Mouse (Mus musculus) regulatory T cell (primary cell): ENCODE data around the gene Gpbar1.

ENCODE experiments used
- in situ Hi-C: fragments of 300-600 bp; cut with MboI, MseI; formaldehyde crosslinking; loops from one replicate; pipeline ENCODE4 v1.15.1; 2025; ENCODE audit warnings: high pct_unique_total_duplicates

The Gpbar1 gene

DNA sequence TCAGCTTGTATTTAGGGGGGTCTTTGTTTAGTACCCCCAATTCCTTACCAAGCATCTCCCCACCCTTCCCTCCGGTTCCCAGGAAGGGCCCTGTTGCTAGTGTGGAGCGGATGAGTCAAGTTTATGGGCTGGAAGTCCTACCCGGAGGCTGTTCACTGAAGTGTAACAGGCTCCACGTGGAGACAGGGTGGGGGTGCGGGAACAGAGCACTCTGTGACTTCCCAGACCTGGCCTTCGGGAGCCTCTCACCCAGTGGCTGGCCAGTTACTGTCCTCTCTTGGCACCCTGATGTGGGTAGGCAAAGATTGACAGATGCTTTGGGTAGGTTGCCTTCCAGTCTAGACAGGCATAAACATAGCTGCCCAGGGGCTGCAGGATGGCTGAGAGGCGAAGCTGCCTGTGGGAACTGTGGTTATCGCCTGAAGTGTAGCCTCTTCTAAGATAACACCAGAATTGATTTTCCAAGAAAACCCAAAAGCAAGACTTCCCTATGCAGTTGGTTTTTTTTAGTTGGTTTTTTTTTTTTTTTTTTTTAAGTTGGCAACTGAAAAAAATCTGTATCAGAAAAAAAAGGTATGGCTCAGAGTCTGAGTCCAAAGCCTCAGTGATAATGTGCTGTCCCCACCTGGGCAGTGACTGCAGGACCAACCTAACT lies 340 bp upstream of the Gpbar1 start:
- in situ Hi-C loops: loop anchor here (25.0 kb wide), 1 partner anchor 934 kb away; the partner anchor contains the start of genes Glb1l, Stk16 and Tuba4a

DNA sequence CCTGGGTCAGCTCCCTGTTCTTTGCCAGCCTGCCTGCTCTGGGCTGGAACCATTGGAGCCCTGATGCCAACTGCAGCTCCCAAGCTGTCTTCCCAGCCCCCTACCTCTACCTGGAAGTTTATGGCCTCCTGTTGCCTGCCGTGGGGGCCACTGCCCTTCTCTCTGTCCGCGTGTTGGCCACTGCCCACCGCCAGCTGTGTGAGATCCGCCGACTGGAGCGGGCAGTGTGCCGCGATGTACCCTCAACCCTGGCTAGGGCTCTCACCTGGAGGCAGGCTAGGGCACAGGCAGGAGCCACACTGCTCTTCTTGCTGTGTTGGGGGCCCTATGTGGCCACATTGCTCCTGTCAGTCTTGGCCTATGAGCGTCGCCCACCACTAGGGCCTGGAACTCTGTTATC lies 638 bp downstream of the Gpbar1 start:
- in situ Hi-C loops: loop anchor here (25.0 kb wide), 1 partner anchor 933 kb away; the partner anchor contains the start of genes Glb1l, Stk16 and Tuba4a

DNA sequence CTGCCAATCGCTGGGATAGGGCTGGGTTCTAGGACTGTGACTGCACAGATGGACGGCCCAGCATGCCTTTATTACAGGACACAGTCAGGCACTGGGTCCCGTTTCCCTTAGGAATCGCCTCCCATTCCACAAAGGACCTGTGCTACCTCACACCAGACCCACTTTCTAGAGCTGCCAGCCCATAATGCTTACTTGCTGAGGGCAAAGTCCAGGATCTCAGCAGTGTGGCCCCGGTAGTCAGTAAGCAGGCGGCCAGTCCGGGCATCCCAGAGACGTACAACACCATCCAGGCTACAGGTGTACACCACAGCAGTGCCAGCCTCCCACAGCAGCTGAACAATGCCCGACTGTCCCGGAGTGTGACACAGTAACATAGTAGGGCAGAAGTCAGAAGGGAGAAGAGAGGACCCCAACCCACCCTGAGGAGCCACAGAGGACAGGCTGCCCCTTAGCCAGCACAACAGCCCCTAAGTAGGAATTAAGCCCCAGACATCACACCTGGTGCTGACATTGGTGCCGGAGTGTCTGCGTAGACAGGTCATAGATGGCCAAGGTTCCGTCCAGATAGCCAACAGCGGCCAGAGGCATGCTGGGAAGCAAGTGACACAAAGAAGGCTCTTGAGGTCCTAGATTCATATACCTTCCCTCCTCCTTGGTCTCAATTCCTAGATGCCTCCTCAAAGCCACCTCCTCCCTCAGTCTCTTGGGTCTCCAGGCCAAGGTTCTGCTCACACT lies 2.4 kb downstream of the Gpbar1 start:
- in situ Hi-C loops: loop anchor here (25.0 kb wide), 1 partner anchor 932 kb away; the partner anchor contains the start of genes Glb1l, Stk16 and Tuba4a

DNA sequence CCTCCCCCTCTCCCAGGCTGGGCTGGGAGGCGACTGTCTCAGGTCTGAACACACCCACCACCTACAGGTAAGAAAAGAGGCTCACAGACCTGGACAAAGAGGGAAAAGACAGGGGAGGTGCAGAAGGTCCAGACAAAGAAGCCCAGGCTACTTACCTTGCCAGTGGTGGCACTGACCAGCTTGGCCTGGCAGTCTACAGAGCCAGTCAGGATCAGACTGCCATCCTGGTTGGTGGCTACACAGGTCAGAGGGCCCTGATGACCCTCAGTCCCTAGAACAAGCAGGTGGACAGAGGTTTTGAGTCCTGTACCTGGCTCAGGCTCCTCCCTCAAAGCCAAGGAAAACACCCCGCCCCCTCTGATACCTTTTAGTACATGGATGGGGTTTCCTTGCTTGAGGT lies 3.0 kb downstream of the Gpbar1 start:
- in situ Hi-C loops: loop anchor here (25.0 kb wide), 1 partner anchor 931 kb away; the partner anchor contains the start of genes Glb1l, Stk16 and Tuba4a

DNA sequence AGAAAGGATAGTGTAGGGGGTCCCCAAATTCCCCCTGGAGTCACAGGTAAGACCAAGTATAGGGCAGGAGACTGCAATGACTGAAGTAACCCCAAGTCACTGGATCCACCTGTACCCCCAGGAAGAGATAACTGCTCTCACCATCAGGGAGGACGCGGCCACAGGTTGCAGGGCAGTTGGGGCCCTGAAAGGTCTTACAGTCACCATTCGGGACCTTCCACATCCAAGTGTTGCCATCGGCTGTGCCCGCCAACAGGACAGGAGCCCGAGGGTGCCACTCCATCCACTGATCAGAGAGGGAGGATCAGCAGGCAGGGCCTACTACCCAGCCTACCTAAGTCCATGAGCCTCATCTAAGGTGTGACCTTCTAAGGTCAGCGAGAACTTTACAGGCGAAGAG lies 3.5 kb downstream of the Gpbar1 start:
- in situ Hi-C loops: loop anchor here (25.0 kb wide), 1 partner anchor 930 kb away; the partner anchor contains the start of genes Glb1l, Stk16 and Tuba4a

DNA sequence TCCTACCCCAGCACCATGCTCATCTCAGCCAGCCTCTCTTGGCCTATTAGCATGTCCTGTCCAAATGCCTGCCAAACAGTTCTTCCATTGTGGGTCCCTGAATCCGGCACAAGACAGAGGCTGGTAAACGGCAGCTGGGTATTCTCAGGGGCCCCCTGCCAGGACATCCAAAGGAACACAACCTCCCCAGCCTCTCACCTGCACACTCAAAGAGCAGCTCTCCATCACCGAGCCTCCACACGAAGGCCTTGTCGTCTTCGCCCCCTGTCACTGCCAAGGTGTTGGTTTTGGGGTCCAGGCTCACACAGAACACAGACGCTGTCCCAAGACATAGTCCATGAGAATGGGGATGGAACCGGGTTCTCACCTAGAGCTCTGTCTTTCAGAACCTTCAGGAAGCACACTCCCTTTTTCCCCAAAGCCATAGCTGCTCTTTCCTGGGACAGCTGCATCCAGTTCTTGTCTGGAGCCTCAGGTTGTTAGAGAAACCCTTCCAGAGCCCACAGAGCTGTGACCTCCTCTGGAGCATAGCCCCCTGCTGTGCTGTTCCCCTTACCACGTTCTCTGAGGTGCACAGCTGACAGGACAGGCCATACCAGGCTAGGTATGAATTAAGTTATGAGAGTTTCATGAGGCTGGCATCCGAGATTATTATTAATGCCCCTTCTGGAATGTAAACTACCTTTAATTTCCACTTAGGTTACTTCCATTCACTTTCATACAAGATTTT lies 4.7 kb downstream of the Gpbar1 start:
- in situ Hi-C loops: loop anchor here (25.0 kb wide), 1 partner anchor 929 kb away; the partner anchor contains the start of genes Glb1l, Stk16 and Tuba4a

DNA sequence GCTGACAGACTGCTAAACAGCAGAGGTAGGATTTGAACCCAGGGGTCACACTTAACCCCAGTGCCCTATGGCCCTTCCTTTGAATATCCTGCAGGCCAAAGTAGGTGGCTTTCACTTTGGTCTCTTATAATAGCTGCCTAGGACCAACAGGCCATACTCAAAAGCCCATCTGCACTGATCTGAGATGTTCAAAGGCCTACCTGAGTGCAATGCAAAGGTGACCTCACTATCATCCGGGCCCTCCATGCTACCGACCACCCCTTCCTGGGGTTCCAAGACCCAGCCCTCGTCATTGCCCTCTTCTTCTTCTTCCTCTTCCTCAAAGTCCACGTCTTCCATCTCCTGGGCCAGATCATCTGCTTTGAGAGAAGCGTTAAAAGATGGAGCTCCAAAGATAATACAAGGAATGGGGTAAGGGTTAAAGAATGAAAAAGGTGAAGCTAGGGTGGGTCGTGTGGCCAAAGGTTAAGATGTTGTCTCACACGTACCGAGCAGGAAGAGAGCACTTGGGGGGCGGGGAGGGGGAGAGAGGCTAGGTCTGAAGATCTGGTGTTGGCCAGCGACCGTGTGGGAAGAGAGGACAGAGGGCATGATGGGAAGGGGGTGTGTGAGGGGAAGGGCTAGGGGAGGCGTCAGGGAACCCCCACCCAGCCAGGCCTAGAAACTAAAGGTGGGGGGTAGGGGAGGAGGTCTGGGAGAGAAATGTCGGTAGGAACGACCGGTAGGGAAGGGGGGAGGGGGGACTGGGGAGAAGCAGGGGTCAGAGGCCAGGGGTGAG lies 5.5 kb downstream of the Gpbar1 start:
- in situ Hi-C loops: loop anchor here (25.0 kb wide), 1 partner anchor 928 kb away; the partner anchor contains the start of genes Glb1l, Stk16 and Tuba4a

DNA sequence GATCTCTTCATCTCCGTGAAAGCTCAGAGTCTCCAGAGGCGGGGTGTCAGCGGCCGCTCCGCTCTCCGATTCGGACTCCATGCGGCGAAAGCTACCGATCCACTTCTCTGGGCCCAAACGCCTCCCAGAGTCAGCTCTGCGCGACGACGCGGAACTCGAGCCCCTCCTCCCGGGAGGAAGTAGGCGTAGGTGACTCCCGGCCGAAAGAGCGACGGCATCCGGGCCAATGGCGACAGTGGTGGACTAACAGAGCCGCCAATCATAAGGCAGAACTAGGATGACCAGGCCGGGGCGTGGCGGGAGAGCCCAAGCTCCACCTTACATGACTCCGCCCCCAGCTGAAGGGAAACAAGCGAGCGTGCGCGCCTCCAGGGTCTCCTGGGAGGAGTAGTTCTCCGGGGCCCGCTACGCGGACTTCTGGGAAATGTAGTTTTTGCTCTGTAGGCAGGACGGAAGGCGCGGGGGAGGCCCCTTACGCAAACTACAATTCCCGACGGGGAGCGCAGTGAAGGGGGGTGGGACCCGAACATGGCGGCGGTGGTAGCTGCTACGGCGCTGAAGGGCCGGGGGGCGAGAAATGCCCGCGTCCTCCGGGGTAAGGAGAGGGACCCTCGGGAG lies 6.3 kb downstream of the Gpbar1 start, which contains the start of the genes Aamp and Pnkd:
TSS of gene Aamp (minus strand) at position 196 of the 618 bp plus-strand sequence.
TSS of gene Pnkd (plus strand) at position 388 of the 618 bp plus-strand sequence.
- in situ Hi-C loops: loop anchor here (25.0 kb wide), 1 partner anchor 928 kb away; the partner anchor contains the start of genes Glb1l, Stk16 and Tuba4a

DNA sequence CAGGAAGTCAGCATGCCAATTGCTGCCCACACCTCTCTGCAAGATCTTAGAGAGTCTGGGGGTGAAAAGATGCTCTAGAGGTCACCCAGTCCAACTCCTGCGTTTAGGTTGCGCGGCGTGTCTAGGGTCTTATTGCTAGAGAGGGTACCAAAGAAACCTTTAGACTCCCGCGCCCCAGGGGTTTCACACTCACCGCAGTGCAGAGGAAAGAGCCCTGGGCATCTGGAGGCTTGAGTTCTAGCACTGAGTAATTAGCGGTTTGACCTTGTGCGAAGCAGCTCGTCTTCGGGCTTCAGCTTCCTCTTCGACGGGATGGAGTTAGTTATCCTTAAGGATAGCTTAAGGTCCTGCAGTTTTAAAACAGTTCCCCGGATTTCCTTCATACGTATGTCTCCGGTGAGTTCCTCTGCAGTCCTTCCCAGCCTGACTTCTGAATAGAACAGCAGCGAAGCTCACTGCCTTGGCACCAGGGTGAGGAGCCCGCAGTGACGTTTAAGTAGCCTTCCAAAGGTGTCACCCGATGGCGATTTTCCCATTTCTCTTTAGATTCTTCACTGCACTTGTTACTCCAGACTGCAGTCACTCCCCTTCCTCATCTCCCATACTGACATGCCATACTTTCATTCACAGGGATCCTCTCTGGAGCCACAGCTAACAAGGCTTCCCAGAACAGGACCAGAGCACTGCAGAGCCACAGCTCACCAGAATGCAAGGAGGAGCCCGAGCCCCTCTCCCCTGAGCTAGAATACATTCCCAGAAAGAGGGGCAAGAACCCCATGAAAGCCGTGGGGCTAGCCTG lies 7.1 kb downstream of the Gpbar1 start:
- in situ Hi-C loops: loop anchor here (25.0 kb wide), 1 partner anchor 927 kb away; the partner anchor contains the start of genes Glb1l, Stk16 and Tuba4a

DNA sequence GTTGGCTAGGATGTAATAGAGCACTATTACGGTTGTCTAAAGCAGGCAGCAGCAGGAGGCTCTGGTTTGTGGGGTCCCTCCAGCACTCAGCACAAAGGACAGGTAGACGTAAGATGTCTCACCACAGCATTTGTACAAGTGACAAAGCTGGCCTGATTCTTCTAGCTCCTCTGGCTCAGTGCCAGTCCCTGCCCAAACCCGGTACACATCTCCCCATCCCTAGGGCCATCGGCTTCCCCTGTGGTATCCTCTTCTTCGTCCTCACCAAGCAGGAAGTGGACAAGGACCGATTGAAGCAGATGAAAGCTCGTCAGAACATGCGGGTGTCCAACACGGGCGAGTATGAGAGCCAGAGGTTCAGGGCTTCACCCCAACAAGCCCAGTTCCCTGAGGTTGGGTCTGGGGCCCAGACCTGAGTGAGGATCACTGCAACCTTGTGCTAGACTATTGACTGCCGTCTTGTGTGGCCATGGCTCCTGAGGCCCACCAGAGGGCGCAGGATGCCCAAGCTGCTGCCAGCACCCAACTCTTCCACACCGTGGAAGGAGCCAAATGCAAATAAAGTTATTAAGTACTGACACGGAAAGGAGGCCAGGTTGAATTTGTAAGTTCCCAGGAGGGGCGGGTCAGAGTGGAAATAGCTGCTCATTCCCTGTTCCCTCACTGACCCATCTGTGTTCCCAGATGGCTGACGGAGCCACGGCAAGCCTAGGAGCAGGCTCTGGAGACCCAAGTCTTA lies 8.7 kb downstream of the Gpbar1 start:
- in situ Hi-C loops: loop anchor here (25.0 kb wide), 1 partner anchor 925 kb away; the partner anchor contains the start of genes Glb1l, Stk16 and Tuba4a

DNA sequence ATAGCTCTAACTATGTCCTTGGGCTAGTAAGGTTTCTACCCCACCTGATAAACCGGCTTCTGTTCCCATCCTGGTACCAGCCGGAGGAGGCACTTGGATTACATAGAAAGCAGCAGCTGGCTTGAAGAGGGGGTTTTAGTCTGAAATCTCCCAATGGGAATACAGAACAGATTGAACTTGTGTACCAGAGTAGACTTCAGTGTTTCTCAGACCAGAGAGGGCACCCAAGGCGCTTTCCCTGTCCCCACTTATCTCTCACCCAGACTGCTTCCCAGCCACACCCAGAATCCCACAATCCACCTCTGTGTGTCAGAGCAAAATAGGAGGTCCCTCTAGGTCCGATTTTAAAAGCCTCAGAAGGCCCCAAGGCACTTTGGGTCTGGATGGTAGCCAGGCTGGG lies 10.0 kb downstream of the Gpbar1 start:
- in situ Hi-C loops: loop anchor here (25.0 kb wide), 1 partner anchor 924 kb away; the partner anchor contains the start of genes Glb1l, Stk16 and Tuba4a

DNA sequence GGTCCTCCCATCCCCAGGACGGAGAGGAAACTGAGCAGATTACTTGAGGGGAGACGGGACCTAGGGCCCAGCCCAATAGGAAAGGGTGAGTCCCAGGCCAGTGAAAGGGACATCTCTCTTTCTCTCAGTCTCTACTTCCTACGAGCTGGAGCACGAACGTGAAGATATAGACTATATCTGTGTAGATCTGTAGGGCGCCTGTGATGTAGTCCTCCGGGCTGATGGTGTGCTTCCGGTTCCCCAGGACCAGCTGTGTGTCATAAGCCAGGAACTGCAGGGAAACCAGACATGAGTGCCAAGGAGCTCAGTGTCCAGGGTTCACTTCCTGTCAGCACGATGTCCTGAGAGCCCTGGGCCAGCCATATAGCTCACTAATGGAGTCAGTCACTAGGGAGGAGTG lies 10.9 kb downstream of the Gpbar1 start:
- in situ Hi-C loops: loop anchor here (25.0 kb wide), 1 partner anchor 923 kb away; the partner anchor contains the start of genes Glb1l, Stk16 and Tuba4a

DNA sequence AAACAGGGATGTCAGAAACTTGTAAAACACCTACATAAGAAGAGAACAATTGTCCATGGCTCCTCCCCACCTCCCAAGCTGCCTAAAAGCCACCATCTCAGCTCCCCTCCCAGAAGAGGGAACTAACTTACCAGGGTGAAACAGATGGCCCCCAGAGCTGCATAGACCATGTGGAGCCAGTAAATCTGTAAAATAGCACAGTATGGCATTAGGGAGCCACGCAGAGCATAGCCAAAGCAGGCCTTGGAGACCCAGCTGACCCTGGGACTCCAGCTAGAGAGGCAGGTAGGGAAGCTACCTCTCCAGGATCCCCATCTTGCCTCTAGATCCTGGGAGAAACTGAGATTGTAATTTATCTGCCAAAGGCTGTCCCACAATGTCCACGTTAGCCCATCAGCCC lies 11.4 kb downstream of the Gpbar1 start:
- in situ Hi-C loops: loop anchor here (25.0 kb wide), 1 partner anchor 923 kb away; the partner anchor contains the start of genes Glb1l, Stk16 and Tuba4a

DNA sequence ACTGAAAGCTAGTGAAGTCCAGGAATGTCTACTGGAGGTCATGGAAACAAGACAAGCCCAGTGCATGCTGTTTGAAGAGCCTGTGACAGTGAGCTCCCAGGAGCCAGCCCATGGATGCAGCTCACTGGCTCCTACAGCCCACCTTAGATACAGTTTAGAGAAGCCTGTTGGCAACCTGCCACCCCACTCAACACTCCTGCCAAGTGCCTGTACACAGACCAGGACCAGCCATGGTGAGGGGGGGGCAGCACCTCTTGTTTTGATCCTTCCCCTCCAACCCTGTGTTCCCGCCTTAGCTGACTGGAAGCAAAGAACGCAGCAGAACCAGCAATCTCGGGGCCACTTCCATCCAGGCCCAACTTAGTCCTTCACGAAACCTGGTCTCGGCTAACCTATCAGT lies 11.8 kb downstream of the Gpbar1 start:
- in situ Hi-C loops: loop anchor here (25.0 kb wide), 1 partner anchor 922 kb away; the partner anchor contains the start of genes Glb1l, Stk16 and Tuba4a

DNA sequence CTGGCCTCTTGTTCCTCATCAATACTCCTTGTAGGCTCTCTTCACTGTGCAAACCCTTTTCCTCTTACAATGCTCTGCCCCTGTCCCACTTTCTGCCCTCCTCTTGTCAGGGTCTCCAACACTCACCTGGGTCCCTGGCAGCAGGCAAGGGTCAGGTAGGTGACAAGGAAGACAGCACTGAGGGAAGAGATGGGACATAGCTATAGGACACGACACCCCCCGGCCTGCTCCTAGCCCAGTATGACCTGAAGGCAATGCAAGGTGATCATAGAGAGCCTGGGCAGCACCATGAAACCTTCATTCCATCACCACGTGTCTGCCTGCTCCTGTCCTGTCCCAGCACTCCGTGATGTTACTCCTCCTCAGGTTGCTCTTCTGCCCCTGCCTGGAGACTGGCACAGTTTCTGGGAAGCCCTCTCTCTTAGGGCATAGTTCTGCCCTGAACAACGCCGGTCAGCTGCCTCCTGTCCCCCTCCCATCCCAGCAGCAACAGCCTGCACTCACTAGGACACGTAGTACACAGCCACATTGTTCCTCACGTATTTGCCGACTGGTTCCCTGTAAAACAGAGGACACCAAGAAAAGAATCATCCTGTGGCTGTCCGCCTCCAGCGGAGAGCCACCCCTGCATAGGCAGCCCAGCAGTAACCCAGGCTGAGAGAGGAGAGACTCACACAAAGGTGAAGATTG lies 14.1 kb downstream of the Gpbar1 start:
- in situ Hi-C loops: loop anchor here (25.0 kb wide), 1 partner anchor 920 kb away; the partner anchor contains the start of genes Glb1l, Stk16 and Tuba4a

DNA sequence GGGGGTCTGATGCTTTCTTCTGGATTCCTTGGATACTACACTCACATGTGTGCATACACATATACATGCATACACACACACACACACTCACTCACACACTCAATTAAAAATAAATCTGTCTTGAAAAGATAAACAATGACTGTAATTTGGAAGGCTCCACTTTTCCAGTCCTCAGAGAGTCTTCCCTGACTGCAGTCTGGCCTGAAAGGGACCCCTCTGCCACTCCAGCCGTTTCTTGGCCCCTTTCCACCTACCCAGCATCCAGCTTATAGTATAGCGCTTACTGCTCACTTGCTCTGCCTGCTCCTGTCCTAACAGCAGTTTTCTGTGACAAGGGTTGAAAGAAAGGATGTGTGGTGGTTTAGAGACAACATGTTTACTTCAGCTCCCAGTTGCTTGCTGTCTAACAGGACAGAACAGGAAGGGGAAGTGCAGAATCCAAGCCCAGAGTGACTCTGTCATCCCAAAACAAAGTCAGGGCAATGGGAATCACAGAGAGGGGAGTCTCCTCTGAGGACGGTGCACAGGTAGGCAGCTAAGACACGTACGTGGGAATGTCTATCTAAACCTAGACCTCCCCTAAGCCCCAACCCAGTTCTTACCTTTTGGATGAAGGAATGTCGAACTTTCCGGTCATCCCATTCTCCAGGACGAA lies 15.1 kb downstream of the Gpbar1 start:
- in situ Hi-C loops: loop anchor here (25.0 kb wide), 1 partner anchor 919 kb away; the partner anchor contains the start of genes Glb1l, Stk16 and Tuba4a
